Mouse (Mus musculus) forebrain, embryonic 10.5 days (tissue): ENCODE measurements at regions not wholly inside any gene's neighbourhood (a gene's known extent, or its start where the extent isn't known, plus 50 kb on each side); places are given as distances from the start of the nearest gene placed in this dataset.

Source experiments
- DNase-seq: peaks from one replicate; pipeline ENCODE4 v3.0.0-alpha.2; 2017; ENCODE audit warnings: low spot score; ENCODE audit errors: extremely low spot score
- H3K27ac ChIP-seq: fragments of 300-500 bp; sonication (generic); 2 replicates; pipeline ENCODE4 v1.5.1; 2016; ENCODE audit warnings: mild to moderate bottlenecking
- H3K27me3 ChIP-seq: fragments of 300-500 bp; sonication (generic); 2 replicates; pipeline ENCODE4 v1.6.1; 2016; ENCODE audit warnings: mild to moderate bottlenecking; ENCODE audit not compliant: poor library complexity, severe bottlenecking
- H3K36me3 ChIP-seq: fragments of 300-500 bp; sonication (generic); replicated peaks from 2 replicates; pipeline ENCODE4 v1.6.1; 2016; ENCODE audit warnings: mild to moderate bottlenecking, moderate library complexity
- H3K4me1 ChIP-seq: fragments of 300-500 bp; sonication (generic); 2 replicates; pipeline ENCODE4 v1.6.1; 2016
- H3K4me3 ChIP-seq: fragments of 300-500 bp; sonication (generic); 2 replicates; pipeline ENCODE4 v1.5.1; 2016; ENCODE audit warnings: mild to moderate bottlenecking, moderate library complexity
- H3K9me3 ChIP-seq: fragments of 300-500 bp; sonication (generic); 2 replicates; pipeline ENCODE4 v1.6.1; 2016; ENCODE audit warnings: mild to moderate bottlenecking, moderate library complexity
- WGBS: fragments of 180-500 bp; shearing (Covaris S2); methylation state at CpG from one replicate; pipeline ENCODE4 v1.1.7; 2016; 5-methylcytosine and 5-hydroxymethylcytosine counted together

GRCm38 (mm10) chr2:45777466-45777865 is 660.3 kb upstream of the Zeb2 start:
- 93% methylated on average over 7 of the region's 7 CpGs for WGBS
- no peak for DNase-seq
- H3K36me3 ChIP-seq, result no peaks in the 10 kb centered on the region

GRCm38 (mm10) chr2:45776485-45777135 is 659.4 kb upstream of the Zeb2 start:
- H3K36me3 ChIP-seq, result no peaks in the 10 kb centered on the region
- no peak overlapping the region for H3K4me3 ChIP-seq
- WGBS, result 64% methylated on average over 17 of the region's 17 CpGs
- no peaks in the 10 kb centered on the region for H3K9me3 ChIP-seq
- H3K27ac ChIP-seq, result no peak overlapping the region
- no peaks in the 10 kb centered on the region for H3K27me3 ChIP-seq
- DNase-seq, result no peak
- peaks cover 7% of the 10 kb centered on the region for H3K4me1 ChIP-seq

More at GRCm38 (mm10) chr2:45777466-45777865, 660.3 kb upstream of the Zeb2 start:
- Histone ChIP-seq H3K27ac (no peak overlapping the region), H3K4me3 (no peak overlapping the region), H3K27me3 (no peaks in the 10 kb centered on the region), H3K9me3 (no peaks in the 10 kb centered on the region), H3K4me1 (peaks cover 7% of the 10 kb centered on the region)

DNA sequence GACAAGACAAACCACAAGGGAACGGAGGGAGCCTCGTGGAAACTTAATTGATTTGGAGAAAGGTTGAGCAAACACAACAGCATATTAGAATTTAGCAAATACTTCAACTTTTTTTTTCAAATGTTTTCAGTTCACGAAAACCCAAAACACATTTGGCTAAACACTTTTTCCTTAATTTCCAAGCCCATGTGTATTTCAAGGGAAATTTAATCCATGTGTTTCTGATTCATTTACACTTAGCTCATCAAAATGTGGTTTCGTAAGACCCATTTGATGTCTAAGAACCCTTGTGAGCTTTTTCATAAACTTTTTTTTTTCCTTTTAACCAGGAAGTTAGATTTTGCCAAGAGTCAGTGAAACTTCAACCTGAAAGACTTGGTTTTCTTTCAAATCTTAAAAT is 658.5 kb upstream of the Zeb2 start:
- WGBS, result 84% methylated on average over 4 of the region's 4 CpGs
- Histone ChIP-seq H3K4me3 (no peak overlapping the region), H3K9me3 (no peaks in the 10 kb centered on the region), H3K4me1 (peaks cover 7% of the 10 kb centered on the region), H3K36me3 (no peaks in the 10 kb centered on the region), H3K27ac (no peak overlapping the region), H3K27me3 (no peaks in the 10 kb centered on the region)
- DNase-seq, result no peak

- Histone ChIP-seq H3K9me3 (no peaks in the 10 kb centered on the region), H3K27ac (no peak overlapping the region), H3K27me3 (no peaks in the 10 kb centered on the region), H3K36me3 (no peaks in the 10 kb centered on the region), H3K4me3 (no peak overlapping the region), H3K4me1 (peaks cover 7% of the 10 kb centered on the region)
- WGBS, result 84% methylated on average over 3 of the region's 3 CpGs
- DNase-seq, result no peak
Observed at GRCm38 (mm10) chr2:45774416-45774815, 657.2 kb upstream of the Zeb2 start.

- Histone ChIP-seq H3K4me3 (no peak overlapping the region), H3K9me3 (no peaks in the 10 kb centered on the region), H3K36me3 (no peaks in the 10 kb centered on the region), H3K27ac (no peak overlapping the region), H3K4me1 (no peaks in the 10 kb centered on the region), H3K27me3 (no peaks in the 10 kb centered on the region)
- no peak for DNase-seq
- WGBS, result 79% methylated on average over 1 of the region's 1 CpGs
Observed at GRCm38 (mm10) chr2:45757176-45757575, 640.0 kb upstream of the Zeb2 start.

DNA sequence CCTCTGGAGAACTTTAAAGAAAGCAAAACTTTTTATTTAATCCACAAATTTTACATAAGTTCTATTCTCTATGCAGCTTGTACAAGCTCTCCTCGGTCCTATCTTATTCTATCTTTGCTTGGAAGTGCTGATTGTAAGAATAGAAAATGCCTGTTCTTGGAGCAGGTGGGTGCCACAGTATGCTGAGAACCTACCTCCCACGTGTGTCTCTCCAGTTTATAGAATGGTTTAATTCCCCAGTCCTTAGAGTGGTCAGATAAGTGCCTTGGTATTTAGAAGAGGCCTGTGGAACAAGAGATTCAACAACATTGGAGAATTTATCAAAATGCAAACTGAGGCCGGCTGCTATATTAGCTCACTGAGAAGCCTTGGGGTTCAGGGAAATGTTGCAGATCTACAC is 639.2 kb upstream of the Zeb2 start:
- no peaks in the 10 kb centered on the region for H3K9me3 ChIP-seq
- H3K27ac ChIP-seq, result no peak overlapping the region
- H3K36me3 ChIP-seq, result no peaks in the 10 kb centered on the region
- no peaks in the 10 kb centered on the region for H3K4me1 ChIP-seq
- H3K27me3 ChIP-seq, result no peaks in the 10 kb centered on the region
- no peak for DNase-seq
- WGBS, result 81% methylated on average over 3 of the region's 3 CpGs
- no peak overlapping the region for H3K4me3 ChIP-seq

DNA sequence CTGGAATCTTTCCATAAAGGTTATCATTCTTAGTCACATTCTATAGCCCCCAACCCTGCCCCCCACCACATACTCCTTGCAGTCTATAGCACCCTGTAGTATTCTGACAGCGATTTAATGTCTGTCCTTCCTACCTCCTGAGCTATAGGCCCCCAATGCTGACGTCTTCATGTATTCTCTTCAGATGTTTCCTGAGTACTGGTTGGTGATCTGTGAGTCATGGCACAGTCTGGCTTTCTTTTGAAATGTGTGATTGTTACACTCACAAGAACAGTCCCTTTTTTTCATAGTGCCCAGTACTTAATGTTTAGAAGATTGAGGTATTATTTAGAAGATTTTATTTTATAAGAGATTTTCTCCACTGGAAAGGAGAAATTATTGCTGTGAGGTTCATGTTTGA is 634.6 kb upstream of the Zeb2 start:
- Histone ChIP-seq H3K27ac (no peak overlapping the region), H3K4me1 (no peaks in the 10 kb centered on the region), H3K4me3 (no peak overlapping the region), H3K9me3 (no peaks in the 10 kb centered on the region), H3K27me3 (no peaks in the 10 kb centered on the region), H3K36me3 (no peaks in the 10 kb centered on the region)
- 68% methylated on average over 2 of the region's 2 CpGs for WGBS
- DNase-seq, result no peak

DNA sequence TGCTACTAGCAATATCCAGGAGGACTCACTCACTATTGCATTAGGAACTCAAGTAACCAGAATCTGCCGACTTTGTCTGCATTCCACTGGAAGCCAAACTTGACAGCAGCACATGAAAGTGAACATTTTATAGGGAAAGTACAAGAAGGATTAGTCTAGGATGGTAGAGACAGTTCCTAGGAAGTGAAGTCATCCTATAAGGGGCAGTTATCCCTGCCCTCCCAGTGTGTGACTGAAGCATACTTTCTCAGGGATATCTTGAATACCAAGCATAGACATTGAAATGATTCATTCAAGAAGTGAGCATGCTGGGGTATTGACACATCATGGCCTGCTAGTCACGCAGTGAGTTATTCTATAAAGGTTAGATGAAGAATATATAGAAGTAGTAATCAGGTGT is 632.2 kb upstream of the Zeb2 start:
- H3K36me3 ChIP-seq, result no peaks in the 10 kb centered on the region
- H3K4me1 ChIP-seq, result no peaks in the 10 kb centered on the region
- H3K27ac ChIP-seq, result no peak overlapping the region
- H3K4me3 ChIP-seq, result no peak overlapping the region
- no peaks in the 10 kb centered on the region for H3K9me3 ChIP-seq
- DNase-seq, result no peak
- WGBS, result 80% methylated on average over 2 of the region's 2 CpGs
- H3K27me3 ChIP-seq, result no peaks in the 10 kb centered on the region

- H3K4me1 ChIP-seq, result peaks cover 5% of the 10 kb centered on the region; the same call in 1 of the 2 replicates
- no peaks in the 10 kb centered on the region for H3K36me3 ChIP-seq
- no peaks in the 10 kb centered on the region for H3K27me3 ChIP-seq
- no peak overlapping the region for H3K27ac ChIP-seq
- no peak overlapping the region for H3K4me3 ChIP-seq
- WGBS, result 89% methylated on average over 7 of the region's 7 CpGs
- H3K9me3 ChIP-seq, result no peaks in the 10 kb centered on the region
- DNase-seq, result no peak
Observed at GRCm38 (mm10) chr2:45747263-45748236, 630.4 kb upstream of the Zeb2 start.

GRCm38 (mm10) chr2:45746606-45747005 is 629.4 kb upstream of the Zeb2 start:
- no peaks in the 10 kb centered on the region for H3K27me3 ChIP-seq
- no peak overlapping the region for H3K27ac ChIP-seq
- H3K4me1 ChIP-seq, result peaks cover 5% of the 10 kb centered on the region; the same call in 1 of the 2 replicates
- DNase-seq, result no peak
- WGBS, result 86% methylated on average over 4 of the region's 4 CpGs
- no peaks in the 10 kb centered on the region for H3K36me3 ChIP-seq
- H3K9me3 ChIP-seq, result no peaks in the 10 kb centered on the region
- H3K4me3 ChIP-seq, result no peak overlapping the region

- WGBS, result 48% methylated on average over 2 of the region's 2 CpGs
- no peak for DNase-seq
- H3K9me3 ChIP-seq, result no peaks in the 10 kb centered on the region
- no peaks in the 10 kb centered on the region for H3K4me1 ChIP-seq
- H3K27me3 ChIP-seq, result no peaks in the 10 kb centered on the region
- H3K27ac ChIP-seq, result no peak overlapping the region
- no peak overlapping the region for H3K4me3 ChIP-seq
- no peaks in the 10 kb centered on the region for H3K36me3 ChIP-seq
Observed at GRCm38 (mm10) chr2:45736278-45736677, 619.1 kb upstream of the Zeb2 start.

GRCm38 (mm10) chr2:45713997-45714396 is 596.8 kb upstream of the Zeb2 start:
- no peaks in the 10 kb centered on the region for H3K27me3 ChIP-seq
- 90% methylated on average over 4 of the region's 4 CpGs for WGBS

DNA sequence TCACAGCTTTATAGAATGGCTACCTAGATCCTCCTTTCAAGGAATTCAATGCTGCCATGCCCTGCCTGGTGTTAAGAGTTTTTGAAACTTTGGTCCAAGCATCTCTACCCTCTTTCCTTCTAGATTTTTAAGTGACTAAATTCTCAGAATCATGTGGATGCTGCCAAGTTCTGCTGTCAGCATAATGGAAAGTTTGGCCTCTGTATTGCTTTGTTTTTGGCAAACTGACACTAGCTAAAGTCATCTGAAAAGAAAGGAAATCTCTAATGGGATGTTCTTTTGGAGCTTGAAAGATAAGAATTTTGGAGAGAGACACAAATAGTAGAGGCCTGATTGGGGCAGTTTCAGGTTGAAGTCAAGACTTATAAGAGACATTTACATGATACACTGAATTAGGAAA is 589.8 kb upstream of the Zeb2 start:
- no peak for DNase-seq
- no peak overlapping the region for H3K4me3 ChIP-seq
- no peaks in the 10 kb centered on the region for H3K9me3 ChIP-seq
- H3K36me3 ChIP-seq, result no peaks in the 10 kb centered on the region
- H3K27ac ChIP-seq, result no peak overlapping the region
- H3K4me1 ChIP-seq, result peaks cover 5% of the 10 kb centered on the region; the same call in 1 of the 2 replicates
- H3K27me3 ChIP-seq, result no peaks in the 10 kb centered on the region

More at GRCm38 (mm10) chr2:45713997-45714396, 596.8 kb upstream of the Zeb2 start:
- Histone ChIP-seq H3K27ac (no peak overlapping the region), H3K4me1 (no peaks in the 10 kb centered on the region), H3K36me3 (no peaks in the 10 kb centered on the region), H3K4me3 (no peak overlapping the region), H3K9me3 (no peaks in the 10 kb centered on the region)
- DNase-seq, result no peak
